Mouse (Mus musculus) heart, embryonic 13.5 days (tissue): ENCODE data around the gene Ntf3. TPM values are rescaled to one million over a fixed set of nuclear protein-coding genes. Genes with fewer than 3 reads are reported as not detected.
A peak's percentile ranks its signal among the peaks of the same experiment; 100 is the strongest.

ENCODE experiments used
- ATAC-seq: fragments of 200-750 bp; cut with Nextera tagmentation; 2 replicates; pipeline ENCODE4 v1.8.0; 2017; ENCODE audit warnings: moderate TSS enrichment; ENCODE audit not compliant: insufficient number of reproducible peaks, low FRiP score, low TSS enrichment; ENCODE audit errors: extremely low read depth
- H3K27ac ChIP-seq: fragments of 300-500 bp; sonication (generic); replicated peaks from 2 replicates; pipeline ENCODE4 v1.5.1; 2015; ENCODE audit warnings: moderate library complexity, mild to moderate bottlenecking, inconsistent platforms
- H3K27me3 ChIP-seq: fragments of 300-500 bp; sonication (generic); replicated peaks from 2 replicates; pipeline ENCODE4 v1.6.1; 2015; ENCODE audit warnings: mild to moderate bottlenecking, inconsistent platforms
- H3K36me3 ChIP-seq: fragments of 300-500 bp; sonication (generic); 2 replicates; pipeline ENCODE4 v1.6.1; 2015; ENCODE audit warnings: mild to moderate bottlenecking, inconsistent platforms
- H3K4me1 ChIP-seq: fragments of 300-500 bp; sonication (generic); 2 replicates; pipeline ENCODE4 v1.6.1; 2015; ENCODE audit warnings: inconsistent platforms
- H3K4me2 ChIP-seq: fragments of 300-500 bp; sonication (generic); 2 replicates; pipeline ENCODE4 v1.6.1; 2015; ENCODE audit warnings: inconsistent platforms, mild to moderate bottlenecking, moderate library complexity
- H3K4me3 ChIP-seq: fragments of 300-500 bp; sonication (generic); 2 replicates; pipeline ENCODE4 v1.5.1; 2015; ENCODE audit warnings: moderate library complexity, mild to moderate bottlenecking, inconsistent platforms
- H3K9ac ChIP-seq: fragments of 300-500 bp; sonication (generic); 2 replicates; pipeline ENCODE4 v1.6.1; 2015; ENCODE audit warnings: inconsistent platforms, mild to moderate bottlenecking, moderate library complexity
- H3K9me3 ChIP-seq: fragments of 300-500 bp; sonication (generic); 2 replicates; pipeline ENCODE4 v1.6.1; 2016; ENCODE audit warnings: inconsistent platforms
- WGBS: fragments of 180-500 bp; shearing (Covaris S2); methylation state at CpG from one replicate; pipeline ENCODE4 v1.1.7; 2015; ENCODE audit warnings: mixed read lengths; 5-methylcytosine and 5-hydroxymethylcytosine counted together
- polyA plus RNA-seq: library from polyadenylated mRNA; unstranded; fragments of >200 nt; fragmentation: Nextera tagmentation; extraction: Ambion mirVana; gene quantifications from 2 replicates; pipeline ENCODE4 v1.2.1, GENCODE M21; 2015

The Ntf3 gene
- polyA plus RNA-seq, 1 experiment from 2014 or later, result 7.4 TPM

- no peaks in the 10 kb centered on the region for H3K36me3 ChIP-seq
- no peak overlapping the region for H3K4me3 ChIP-seq
- H3K27me3 ChIP-seq, result peaks cover 14% of the 10 kb centered on the region
- peaks cover 23% of the 10 kb centered on the region for H3K4me1 ChIP-seq
- H3K9me3 ChIP-seq, result no peaks in the 10 kb centered on the region
- WGBS, result 77% methylated on average over 4 of the region's 4 CpGs
- ATAC-seq, result no peak
- no peak overlapping the region for H3K27ac ChIP-seq
- H3K9ac ChIP-seq, result no peak overlapping the region
- H3K4me2 ChIP-seq, result no peak overlapping the region
Observed at GRCm38 (mm10) chr6:126170772-126171171, 4.1 kb upstream of the Ntf3 start.

GRCm38 (mm10) chr6:126167731-126168130, 1.0 kb upstream of the Ntf3 start:
- 0 out of 2 replicates have a peak overlapping the region, but pooled peaks have one; percentile 21 for H3K27ac ChIP-seq
- H3K4me1 ChIP-seq, result peaks cover 48% of the 10 kb centered on the region
- H3K9ac ChIP-seq, result no peak overlapping the region
- H3K27me3 ChIP-seq, result peaks cover 33% of the 10 kb centered on the region
- 11% methylated on average over 3 of the region's 3 CpGs for WGBS
- no peak overlapping the region for H3K4me2 ChIP-seq
- no peak overlapping the region for H3K4me3 ChIP-seq
- ATAC-seq, result no peak
- no peaks in the 10 kb centered on the region for H3K9me3 ChIP-seq
- no peaks in the 10 kb centered on the region for H3K36me3 ChIP-seq

- H3K36me3 ChIP-seq, result no peaks in the 10 kb centered on the region
- H3K9ac ChIP-seq, result peak overlapping the region; percentile 77
- no peaks in the 10 kb centered on the region for H3K9me3 ChIP-seq
- no peak for ATAC-seq
- H3K4me1 ChIP-seq, result peaks cover 53% of the 10 kb centered on the region
- peak overlapping the region; percentile 21; the same call in 1 of the 2 replicates for H3K27ac ChIP-seq
- peak overlapping the region; percentile 79 for H3K4me2 ChIP-seq
- peaks cover 33% of the 10 kb centered on the region for H3K27me3 ChIP-seq
- H3K4me3 ChIP-seq, result peak overlapping the region; percentile 59
- 6% methylated on average over 6 of the region's 6 CpGs for WGBS
Observed at GRCm38 (mm10) chr6:126167208-126167590, 489 bp upstream of the Ntf3 start.

GRCm38 (mm10) chr6:126165591-126166155, 1.0 kb downstream of the Ntf3 start:
- H3K4me2 ChIP-seq, result peak overlapping the region; percentile 79
- peak overlapping the region; percentile 77 for H3K9ac ChIP-seq
- ATAC-seq, result no peak
- H3K27ac ChIP-seq, result no peak overlapping the region
- peaks cover 33% of the 10 kb centered on the region for H3K27me3 ChIP-seq
- H3K9me3 ChIP-seq, result no peaks in the 10 kb centered on the region
- peak overlapping the region; percentile 59 for H3K4me3 ChIP-seq
- H3K36me3 ChIP-seq, result no peaks in the 10 kb centered on the region
- peaks cover 63% of the 10 kb centered on the region for H3K4me1 ChIP-seq
- 16% methylated on average over 17 of the region's 17 CpGs for WGBS

GRCm38 (mm10) chr6:126164781-126165180, 1.9 kb downstream of the Ntf3 start:
- H3K36me3 ChIP-seq, result no peaks in the 10 kb centered on the region
- H3K4me2 ChIP-seq, result peak overlapping the region; percentile 79
- peaks cover 71% of the 10 kb centered on the region for H3K4me1 ChIP-seq
- H3K9ac ChIP-seq, result peak overlapping the region; percentile 79
- peak overlapping the region; percentile 59 for H3K4me3 ChIP-seq
- peaks cover 33% of the 10 kb centered on the region for H3K27me3 ChIP-seq
- WGBS, result under 1% methylated on average over 27 of the region's 27 CpGs
- no peaks in the 10 kb centered on the region for H3K9me3 ChIP-seq
- ATAC-seq, result no peak
- peak overlapping the region; percentile 26; the same call in 1 of the 2 replicates for H3K27ac ChIP-seq

- no peak for ATAC-seq
- H3K27me3 ChIP-seq, result peaks cover 33% of the 10 kb centered on the region
- 1% methylated on average over 41 of the region's 41 CpGs for WGBS
Observed at GRCm38 (mm10) chr6:126163861-126164755, 2.6 kb downstream of the Ntf3 start.

GRCm38 (mm10) chr6:126163181-126163621, 3.5 kb downstream of the Ntf3 start:
- Histone ChIP-seq H3K4me3 (peak overlapping the region; percentile 59), H3K36me3 (no peaks in the 10 kb centered on the region), H3K9ac (peak overlapping the region; percentile 79), H3K4me2 (peak overlapping the region; percentile 79), H3K27ac (peak overlapping the region; percentile 79), H3K9me3 (peaks cover 5% of the 10 kb centered on the region), H3K4me1 (peaks cover 80% of the 10 kb centered on the region), H3K27me3 (peaks cover 29% of the 10 kb centered on the region)
- 0 out of 2 replicates have a peak, but pooled peaks have one; percentile 20 for ATAC-seq
- WGBS, result 0% methylated on average over 25 of the region's 25 CpGs

More at GRCm38 (mm10) chr6:126163861-126164755, 2.6 kb downstream of the Ntf3 start:
- Histone ChIP-seq H3K4me3 (peak overlapping the region; percentile 59), H3K9me3 (no peaks in the 10 kb centered on the region), H3K36me3 (no peaks in the 10 kb centered on the region), H3K4me1 (peaks cover 78% of the 10 kb centered on the region), H3K9ac (peak overlapping the region; percentile 79), H3K27ac (peak overlapping the region; percentile 79; the same call in 1 of the 2 replicates), H3K4me2 (peak overlapping the region; percentile 79)

- peak overlapping the region; percentile 79 for H3K27ac ChIP-seq
- no peak for ATAC-seq
- H3K9ac ChIP-seq, result peak overlapping the region; percentile 79
- H3K9me3 ChIP-seq, result peaks cover 9% of the 10 kb centered on the region
- H3K27me3 ChIP-seq, result peaks cover 29% of the 10 kb centered on the region
- peak overlapping the region; percentile 59 for H3K4me3 ChIP-seq
- H3K4me1 ChIP-seq, result peaks cover 76% of the 10 kb centered on the region
- 8% methylated on average over 10 of the region's 10 CpGs for WGBS
- no peaks in the 10 kb centered on the region for H3K36me3 ChIP-seq
- peak overlapping the region; percentile 79 for H3K4me2 ChIP-seq
Observed at GRCm38 (mm10) chr6:126162351-126162758, 4.4 kb downstream of the Ntf3 start.

- peak overlapping the region; percentile 79; the same call in 1 of the 2 replicates for H3K27ac ChIP-seq
- peak overlapping the region; percentile 79 for H3K4me2 ChIP-seq
- peaks cover 70% of the 10 kb centered on the region for H3K4me1 ChIP-seq
- peaks cover 9% of the 10 kb centered on the region for H3K9me3 ChIP-seq
- 54% methylated on average over 8 of the region's 8 CpGs for WGBS
- H3K9ac ChIP-seq, result peak overlapping the region; percentile 79; the same call in 1 of the 2 replicates
- ATAC-seq, result no peak
- H3K4me3 ChIP-seq, result peak overlapping the region; percentile 59
- H3K36me3 ChIP-seq, result no peaks in the 10 kb centered on the region
- peaks cover 29% of the 10 kb centered on the region for H3K27me3 ChIP-seq
Observed at GRCm38 (mm10) chr6:126161571-126162340, 5.0 kb downstream of the Ntf3 start.

GRCm38 (mm10) chr6:126160067-126160411, 6.7 kb downstream of the Ntf3 start:
- no peak overlapping the region for H3K4me3 ChIP-seq
- H3K4me2 ChIP-seq, result no peak overlapping the region
- 43% methylated on average over 5 of the region's 5 CpGs for WGBS
- H3K9ac ChIP-seq, result no peak overlapping the region
- peaks cover 9% of the 10 kb centered on the region for H3K9me3 ChIP-seq
- H3K27ac ChIP-seq, result peak overlapping the region; percentile 48; the same call in 1 of the 2 replicates
- H3K36me3 ChIP-seq, result no peaks in the 10 kb centered on the region
- H3K4me1 ChIP-seq, result peaks cover 64% of the 10 kb centered on the region
- ATAC-seq, result no peak
- H3K27me3 ChIP-seq, result peaks cover 17% of the 10 kb centered on the region
